Mouse (Mus musculus): ENCODE data around the gene Rbak.

DNA sequence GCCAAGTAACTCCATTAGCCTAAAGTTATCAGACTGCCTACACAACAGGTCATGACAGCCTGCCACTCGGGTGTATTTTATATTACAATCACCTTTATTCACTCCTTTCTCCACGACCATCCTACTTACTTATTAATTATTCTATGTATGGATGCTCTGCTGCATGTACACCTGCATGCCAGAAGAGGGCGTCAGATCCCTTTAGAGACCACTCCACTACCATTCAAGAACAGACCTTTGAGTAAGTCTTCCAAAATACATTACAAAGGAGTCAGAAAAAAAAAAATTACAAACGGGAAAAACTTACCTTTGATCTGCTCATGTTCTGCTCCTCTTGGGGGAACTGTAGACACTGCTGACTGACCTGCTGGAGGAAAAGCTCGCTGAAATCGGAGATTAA lies 1.4 kb downstream of the Rbak start:
- TF ChIP-seq CTCF (IDR thresholded peaks at IDR 0.05; ENCODE audit: borderline replicate concordance, extremely low read depth, insufficient read depth, insufficient read length) (peak; percentile 44; the same call in 1 of the 2 replicates), POLR2A (IDR thresholded peaks at IDR 0.05; ENCODE audit: borderline replicate concordance, extremely low read depth, insufficient read depth, insufficient read length, poor library complexity, severe bottlenecking) (no peak)

Data from brain, embryonic 14.5 days (tissue).